Mouse (Mus musculus): Measurements from ENCODE around the gene Grik4. TPM values are rescaled to one million over a fixed set of nuclear protein-coding genes. Genes with fewer than 3 reads are reported as not detected.

The Grik4 gene
- polyA plus RNA-seq, 1 experiment from 2014 or later = 0.24 TPM

GRCm38 (mm10) chr9:42801929-42802328 lies 142.4 kb downstream of the Grik4 start:
- no peaks in the 10 kb centered on the region for H3K36me3 ChIP-seq (ENCODE audit: control insufficient read depth, insufficient read depth)
- no peak overlapping the region for H3K27ac ChIP-seq (ENCODE audit: low read length)
- H3K27me3 ChIP-seq (ENCODE audit: control insufficient read depth, insufficient read depth, low read length) = peaks cover 12% of the 10 kb centered on the region
- WGBS = 71% methylated on average over 11 of the region's 11 CpGs
- ATAC-seq (replicated peaks; ENCODE audit: extremely low read depth, insufficient read depth, low FRiP score) = no peak
- H3K9ac ChIP-seq (ENCODE audit: low read length) = no peak overlapping the region
- no peaks in the 10 kb centered on the region for H3K9me3 ChIP-seq (replicated peaks; ENCODE audit: control insufficient read depth, low read length)
- no peak overlapping the region for H3K4me3 ChIP-seq (ENCODE audit: low read length)
- H3K4me2 ChIP-seq (ENCODE audit: low read depth, low read length) = no peak overlapping the region
- H3K4me1 ChIP-seq (ENCODE audit: control insufficient read depth, insufficient read depth, low read length) = peaks cover 12% of the 10 kb centered on the region

DNA sequence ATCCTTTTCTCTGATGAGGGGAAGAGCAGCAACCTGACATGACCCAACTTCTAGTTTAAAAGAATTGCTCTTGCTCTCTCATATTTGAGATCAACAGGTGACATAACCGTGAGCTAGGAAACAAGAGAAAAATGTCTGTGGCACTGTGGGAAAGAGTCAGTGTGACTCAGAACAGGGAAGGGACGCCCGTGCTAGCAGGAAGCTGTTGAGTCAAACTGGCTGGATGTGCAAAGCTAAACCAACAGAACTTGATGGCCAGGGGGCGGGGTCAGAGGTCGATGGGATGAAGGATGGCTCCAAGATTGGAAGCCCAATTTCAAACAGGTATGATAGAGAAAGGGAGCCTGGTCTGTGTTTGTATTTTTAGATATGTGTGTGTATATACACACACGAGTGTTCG lies 144.2 kb downstream of the Grik4 start:
- Histone ChIP-seq H3K4me1 (ENCODE audit: control insufficient read depth, insufficient read depth, low read length) (peaks cover 19% of the 10 kb centered on the region), H3K4me2 (ENCODE audit: low read depth, low read length) (no peak overlapping the region), H3K27ac (ENCODE audit: low read length) (no peak overlapping the region), H3K4me3 (ENCODE audit: low read length) (no peak overlapping the region), H3K9me3 (replicated peaks; ENCODE audit: control insufficient read depth, low read length) (no peaks in the 10 kb centered on the region), H3K9ac (ENCODE audit: low read length) (no peak overlapping the region), H3K36me3 (ENCODE audit: control insufficient read depth, insufficient read depth) (no peaks in the 10 kb centered on the region), H3K27me3 (ENCODE audit: control insufficient read depth, insufficient read depth, low read length) (peaks cover 12% of the 10 kb centered on the region)
- no peak for ATAC-seq (replicated peaks; ENCODE audit: extremely low read depth, insufficient read depth, low FRiP score)
- WGBS = 71% methylated on average over 7 of the region's 7 CpGs

DNA sequence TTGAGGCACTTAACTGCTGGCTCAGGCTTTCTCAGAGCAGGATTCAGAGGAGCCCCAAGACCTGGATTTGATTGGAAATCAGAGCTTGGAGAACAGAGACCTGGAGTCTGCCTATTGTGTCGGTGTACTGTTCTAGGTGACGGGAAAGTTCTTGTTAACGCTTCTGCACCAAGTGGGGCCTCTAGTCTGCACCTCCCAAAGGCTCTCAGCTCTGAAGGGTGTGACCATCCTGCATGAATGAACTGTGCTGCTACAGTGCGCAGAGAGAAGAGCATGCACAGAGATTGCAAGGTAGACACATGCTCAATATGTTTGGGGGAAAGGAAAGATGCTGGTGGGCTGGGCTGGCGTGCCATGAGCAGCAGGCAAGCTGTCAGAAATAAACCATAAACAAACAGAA lies 144.6 kb downstream of the Grik4 start:
- peaks cover 9% of the 10 kb centered on the region for H3K27me3 ChIP-seq (ENCODE audit: control insufficient read depth, insufficient read depth, low read length)
- no peak; the same call in 1 of the 2 replicates for ATAC-seq (replicated peaks; ENCODE audit: extremely low read depth, insufficient read depth, low FRiP score)
- WGBS = 59% methylated on average over 5 of the region's 5 CpGs

DNA sequence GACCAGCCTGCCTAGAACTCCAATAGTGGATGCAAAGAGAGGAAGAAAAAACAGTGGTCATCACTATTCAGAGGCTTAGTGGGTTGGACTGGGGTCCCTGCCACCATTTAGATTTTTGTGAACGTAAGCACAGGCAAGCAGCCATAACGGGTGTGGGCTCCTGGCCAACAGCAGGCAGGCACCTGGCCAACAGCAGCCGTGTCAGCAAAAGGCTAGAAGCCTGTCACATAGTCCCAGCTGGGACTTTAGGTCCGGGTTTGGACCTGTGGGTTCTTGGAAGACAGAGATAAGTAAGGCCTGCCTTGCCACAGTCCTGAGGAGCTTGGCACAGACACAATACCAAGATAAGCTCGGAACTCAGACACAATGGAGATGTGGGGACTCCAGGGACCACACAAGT lies 145.1 kb downstream of the Grik4 start:
- H3K36me3 ChIP-seq (ENCODE audit: control insufficient read depth, insufficient read depth) = no peaks in the 10 kb centered on the region
- peak; percentile 75 for ATAC-seq (replicated peaks; ENCODE audit: extremely low read depth, insufficient read depth, low FRiP score)
- H3K27ac ChIP-seq (ENCODE audit: low read length) = no peak overlapping the region
- no peaks in the 10 kb centered on the region for H3K9me3 ChIP-seq (replicated peaks; ENCODE audit: control insufficient read depth, low read length)
- no peak overlapping the region for H3K9ac ChIP-seq (ENCODE audit: low read length)
- H3K4me3 ChIP-seq (ENCODE audit: low read length) = no peak overlapping the region
- 8% methylated on average over 5 of the region's 5 CpGs for WGBS
- H3K27me3 ChIP-seq (ENCODE audit: control insufficient read depth, insufficient read depth, low read length) = peaks cover 9% of the 10 kb centered on the region; the same call in 1 of the 2 replicates
- H3K4me2 ChIP-seq (ENCODE audit: low read depth, low read length) = no peak overlapping the region
- H3K4me1 ChIP-seq (ENCODE audit: control insufficient read depth, insufficient read depth, low read length) = peaks cover 19% of the 10 kb centered on the region

More for the DNA sequence above, 144.6 kb downstream of the Grik4 start:
- no peak overlapping the region for H3K4me3 ChIP-seq (ENCODE audit: low read length)
- H3K27ac ChIP-seq (ENCODE audit: low read length) = no peak overlapping the region
- no peak overlapping the region for H3K4me2 ChIP-seq (ENCODE audit: low read depth, low read length)
- no peak overlapping the region for H3K9ac ChIP-seq (ENCODE audit: low read length)
- H3K36me3 ChIP-seq (ENCODE audit: control insufficient read depth, insufficient read depth) = no peaks in the 10 kb centered on the region
- H3K9me3 ChIP-seq (replicated peaks; ENCODE audit: control insufficient read depth, low read length) = no peaks in the 10 kb centered on the region
- H3K4me1 ChIP-seq (ENCODE audit: control insufficient read depth, insufficient read depth, low read length) = peaks cover 19% of the 10 kb centered on the region

DNA sequence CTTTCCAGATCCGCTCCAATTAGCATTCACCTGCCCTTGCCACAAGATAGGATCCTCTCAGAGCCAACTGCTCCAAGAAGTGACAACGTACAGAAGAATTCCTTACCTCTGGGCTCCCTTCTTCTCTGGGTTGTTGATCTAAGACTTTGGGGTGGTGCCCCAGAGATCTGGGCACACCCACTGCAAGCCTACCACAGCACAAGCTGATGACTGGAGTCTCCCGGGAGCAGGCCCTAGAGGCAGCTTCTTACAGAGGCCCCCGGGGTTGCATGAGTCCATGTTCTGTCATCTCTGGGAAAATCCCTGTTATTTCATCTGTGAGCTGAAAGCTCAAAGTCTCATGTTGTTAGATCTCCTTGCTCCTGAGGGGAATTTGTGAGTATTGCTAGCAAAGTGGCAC lies 146.0 kb downstream of the Grik4 start:
- H3K4me1 ChIP-seq (ENCODE audit: control insufficient read depth, insufficient read depth, low read length) = peaks cover 19% of the 10 kb centered on the region
- H3K27ac ChIP-seq (ENCODE audit: low read length) = no peak overlapping the region
- H3K9me3 ChIP-seq (replicated peaks; ENCODE audit: control insufficient read depth, low read length) = no peaks in the 10 kb centered on the region
- H3K9ac ChIP-seq (ENCODE audit: low read length) = no peak overlapping the region
- ATAC-seq (replicated peaks; ENCODE audit: extremely low read depth, insufficient read depth, low FRiP score) = no peak
- no peaks in the 10 kb centered on the region for H3K36me3 ChIP-seq (ENCODE audit: control insufficient read depth, insufficient read depth)
- WGBS = 75% methylated on average over 4 of the region's 4 CpGs
- no peak overlapping the region for H3K4me3 ChIP-seq (ENCODE audit: low read length)
- no peak overlapping the region for H3K4me2 ChIP-seq (ENCODE audit: low read depth, low read length)
- H3K27me3 ChIP-seq (ENCODE audit: control insufficient read depth, insufficient read depth, low read length) = peaks cover 17% of the 10 kb centered on the region

DNA sequence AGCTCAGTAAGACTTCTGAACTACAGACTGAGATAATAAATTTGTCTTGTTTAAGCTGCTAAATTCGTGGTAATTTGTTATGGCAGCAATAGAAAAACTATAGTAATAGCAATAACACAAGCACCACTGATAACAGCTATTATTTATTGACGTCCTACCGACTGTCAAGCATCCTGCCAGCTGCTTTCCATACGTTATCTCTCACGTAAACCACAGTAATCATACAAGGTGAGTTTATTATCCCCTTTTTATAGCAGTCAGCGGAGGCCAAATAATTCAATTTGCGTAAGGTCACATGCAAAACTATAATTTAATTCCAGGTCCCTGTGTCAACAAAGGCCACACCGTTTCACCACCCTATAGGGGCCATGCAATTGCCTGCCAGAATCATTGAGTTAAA lies 147.0 kb downstream of the Grik4 start:
- Histone ChIP-seq H3K36me3 (ENCODE audit: control insufficient read depth, insufficient read depth) (no peaks in the 10 kb centered on the region), H3K9ac (ENCODE audit: low read length) (no peak overlapping the region), H3K4me1 (ENCODE audit: control insufficient read depth, insufficient read depth, low read length) (peaks cover 19% of the 10 kb centered on the region), H3K9me3 (replicated peaks; ENCODE audit: control insufficient read depth, low read length) (no peaks in the 10 kb centered on the region), H3K27ac (ENCODE audit: low read length) (no peak overlapping the region), H3K4me2 (ENCODE audit: low read depth, low read length) (no peak overlapping the region), H3K4me3 (ENCODE audit: low read length) (no peak overlapping the region), H3K27me3 (ENCODE audit: control insufficient read depth, insufficient read depth, low read length) (peaks cover 22% of the 10 kb centered on the region)
- 66% methylated on average over 8 of the region's 8 CpGs for WGBS
- no peak for ATAC-seq (replicated peaks; ENCODE audit: extremely low read depth, insufficient read depth, low FRiP score)

DNA sequence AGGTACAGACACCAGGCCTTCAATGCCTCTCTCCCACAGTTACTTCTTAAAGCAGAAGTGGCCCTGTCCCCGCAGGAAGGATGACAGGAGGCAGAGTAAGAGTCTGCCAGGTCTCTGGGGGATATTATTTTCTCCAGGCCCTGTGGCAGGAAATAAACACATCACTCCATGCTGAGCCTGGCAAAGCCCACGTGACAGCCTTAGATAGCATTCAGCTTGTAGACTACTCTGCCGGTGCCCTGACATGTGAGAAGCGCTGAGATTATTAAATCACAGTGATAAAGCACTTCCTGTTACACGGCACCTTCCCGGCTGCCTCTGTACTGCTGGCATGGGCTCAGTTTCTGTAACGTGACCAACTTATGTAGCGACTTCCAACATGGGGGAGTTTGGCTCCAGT lies 148.4 kb downstream of the Grik4 start:
- Histone ChIP-seq H3K4me3 (ENCODE audit: low read length) (no peak overlapping the region), H3K9me3 (replicated peaks; ENCODE audit: control insufficient read depth, low read length) (no peaks in the 10 kb centered on the region), H3K4me1 (ENCODE audit: control insufficient read depth, insufficient read depth, low read length) (peaks cover 19% of the 10 kb centered on the region), H3K27me3 (ENCODE audit: control insufficient read depth, insufficient read depth, low read length) (peaks cover 18% of the 10 kb centered on the region), H3K27ac (ENCODE audit: low read length) (no peak overlapping the region), H3K36me3 (ENCODE audit: control insufficient read depth, insufficient read depth) (no peaks in the 10 kb centered on the region), H3K9ac (ENCODE audit: low read length) (no peak overlapping the region), H3K4me2 (ENCODE audit: low read depth, low read length) (peak overlapping the region; percentile 0; the same call in 1 of the 2 replicates)
- ATAC-seq (replicated peaks; ENCODE audit: extremely low read depth, insufficient read depth, low FRiP score) = peak; percentile 74
- WGBS = 10% methylated on average over 8 of the region's 8 CpGs

DNA sequence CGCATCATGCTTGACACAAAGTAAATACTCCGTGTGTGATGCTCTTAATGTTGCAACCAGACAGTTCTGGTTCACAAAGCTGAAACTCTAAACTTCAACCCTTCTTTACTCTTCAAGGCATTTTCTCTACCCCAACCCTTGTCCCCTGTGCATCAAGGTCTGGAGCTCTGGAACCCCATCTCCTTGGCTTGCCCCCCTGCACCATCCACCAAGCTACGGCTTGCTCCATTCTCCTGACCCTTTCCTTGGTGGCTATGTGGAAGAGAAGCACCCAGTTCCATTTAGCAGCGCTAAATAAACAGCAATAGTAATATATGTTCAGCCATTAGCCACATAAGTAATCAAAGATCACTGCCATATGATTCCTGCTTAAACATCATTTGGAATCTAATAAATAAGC lies 150.3 kb downstream of the Grik4 start:
- no peak overlapping the region for H3K9ac ChIP-seq (ENCODE audit: low read length)
- H3K4me3 ChIP-seq (ENCODE audit: low read length) = no peak overlapping the region
- H3K4me1 ChIP-seq (ENCODE audit: control insufficient read depth, insufficient read depth, low read length) = peaks cover 9% of the 10 kb centered on the region
- H3K4me2 ChIP-seq (ENCODE audit: low read depth, low read length) = no peak overlapping the region
- ATAC-seq (replicated peaks; ENCODE audit: extremely low read depth, insufficient read depth, low FRiP score) = no peak
- WGBS = 86% methylated on average over 4 of the region's 4 CpGs
- H3K27me3 ChIP-seq (ENCODE audit: control insufficient read depth, insufficient read depth, low read length) = peaks cover 27% of the 10 kb centered on the region
- H3K27ac ChIP-seq (ENCODE audit: low read length) = no peak overlapping the region
- H3K36me3 ChIP-seq (ENCODE audit: control insufficient read depth, insufficient read depth) = no peaks in the 10 kb centered on the region
- no peaks in the 10 kb centered on the region for H3K9me3 ChIP-seq (replicated peaks; ENCODE audit: control insufficient read depth, low read length)

DNA sequence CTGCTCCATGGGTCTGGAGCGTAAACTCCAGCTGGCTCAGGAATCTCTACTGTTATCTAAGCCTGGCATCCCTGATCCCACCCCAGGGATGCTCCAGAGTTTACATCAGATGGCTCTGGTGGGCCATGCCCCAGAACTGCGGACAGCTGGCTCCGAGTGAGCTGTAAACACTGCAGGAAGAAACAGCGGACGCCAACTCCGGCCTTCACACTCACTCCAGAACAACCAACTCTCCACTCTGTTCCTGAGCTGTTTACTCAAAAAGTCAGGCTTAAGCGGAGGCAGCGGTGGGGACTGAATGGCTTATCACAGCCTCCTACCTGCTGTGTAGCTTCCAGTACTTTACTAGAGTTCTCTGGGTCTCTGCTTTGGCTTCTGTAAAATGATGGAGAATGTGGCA lies 150.7 kb downstream of the Grik4 start:
- Histone ChIP-seq H3K4me3 (ENCODE audit: low read length) (no peak overlapping the region), H3K27me3 (ENCODE audit: control insufficient read depth, insufficient read depth, low read length) (peaks cover 29% of the 10 kb centered on the region), H3K4me1 (ENCODE audit: control insufficient read depth, insufficient read depth, low read length) (peaks cover 7% of the 10 kb centered on the region), H3K4me2 (ENCODE audit: low read depth, low read length) (no peak overlapping the region), H3K9ac (ENCODE audit: low read length) (no peak overlapping the region), H3K9me3 (replicated peaks; ENCODE audit: control insufficient read depth, low read length) (no peaks in the 10 kb centered on the region), H3K27ac (ENCODE audit: low read length) (no peak overlapping the region), H3K36me3 (ENCODE audit: control insufficient read depth, insufficient read depth) (no peaks in the 10 kb centered on the region)
- ATAC-seq (replicated peaks; ENCODE audit: extremely low read depth, insufficient read depth, low FRiP score) = no peak
- 61% methylated on average over 8 of the region's 8 CpGs for WGBS

DNA sequence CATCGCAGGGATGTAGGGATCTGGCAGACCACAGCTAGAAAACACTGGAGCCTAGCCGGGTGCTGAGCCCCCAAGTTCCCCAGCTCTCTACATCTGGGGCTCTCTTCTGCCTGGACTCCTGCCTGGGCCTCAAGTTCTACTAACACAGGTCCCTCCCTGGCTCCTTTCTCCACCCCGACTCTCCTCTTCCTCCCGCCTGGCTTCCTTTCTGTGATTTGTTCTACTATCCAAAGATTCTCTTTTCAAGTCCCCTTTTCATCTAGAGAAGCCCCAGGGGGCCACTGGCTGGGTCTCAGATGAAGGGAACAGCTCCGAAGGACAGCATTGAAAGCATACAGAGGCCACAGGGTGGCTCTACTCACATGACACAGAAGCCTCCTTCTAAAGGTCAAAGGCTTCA lies 151.9 kb downstream of the Grik4 start:
- 69% methylated on average over 5 of the region's 5 CpGs for WGBS
- no peaks in the 10 kb centered on the region for H3K9me3 ChIP-seq (replicated peaks; ENCODE audit: control insufficient read depth, low read length)
- H3K36me3 ChIP-seq (ENCODE audit: control insufficient read depth, insufficient read depth) = no peaks in the 10 kb centered on the region
- H3K27ac ChIP-seq (ENCODE audit: low read length) = no peak overlapping the region
- no peak for ATAC-seq (replicated peaks; ENCODE audit: extremely low read depth, insufficient read depth, low FRiP score)
- H3K4me3 ChIP-seq (ENCODE audit: low read length) = no peak overlapping the region
- H3K9ac ChIP-seq (ENCODE audit: low read length) = no peak overlapping the region
- H3K27me3 ChIP-seq (ENCODE audit: control insufficient read depth, insufficient read depth, low read length) = peaks cover 33% of the 10 kb centered on the region
- H3K4me2 ChIP-seq (ENCODE audit: low read depth, low read length) = no peak overlapping the region
- H3K4me1 ChIP-seq (ENCODE audit: control insufficient read depth, insufficient read depth, low read length) = peaks cover 7% of the 10 kb centered on the region
